Mouse (Mus musculus) heart, embryonic 13.5 days (tissue): ENCODE results near the gene Luzp1. TPM values are rescaled to one million over a fixed set of nuclear protein-coding genes. Genes with fewer than 3 reads are reported as not detected.

Source experiments
- ATAC-seq: fragments of 200-750 bp; cut with Nextera tagmentation; 2 replicates; pipeline ENCODE4 v1.8.0; 2017; ENCODE audit warnings: moderate TSS enrichment; ENCODE audit not compliant: insufficient number of reproducible peaks, low FRiP score, low TSS enrichment; ENCODE audit errors: extremely low read depth
- H3K27ac ChIP-seq: fragments of 300-500 bp; sonication (generic); replicated peaks from 2 replicates; pipeline ENCODE4 v1.5.1; 2015; ENCODE audit warnings: moderate library complexity, mild to moderate bottlenecking, inconsistent platforms
- H3K27me3 ChIP-seq: fragments of 300-500 bp; sonication (generic); replicated peaks from 2 replicates; pipeline ENCODE4 v1.6.1; 2015; ENCODE audit warnings: mild to moderate bottlenecking, inconsistent platforms
- H3K36me3 ChIP-seq: fragments of 300-500 bp; sonication (generic); 2 replicates; pipeline ENCODE4 v1.6.1; 2015; ENCODE audit warnings: mild to moderate bottlenecking, inconsistent platforms
- H3K4me1 ChIP-seq: fragments of 300-500 bp; sonication (generic); 2 replicates; pipeline ENCODE4 v1.6.1; 2015; ENCODE audit warnings: inconsistent platforms
- H3K4me2 ChIP-seq: fragments of 300-500 bp; sonication (generic); 2 replicates; pipeline ENCODE4 v1.6.1; 2015; ENCODE audit warnings: inconsistent platforms, mild to moderate bottlenecking, moderate library complexity
- H3K4me3 ChIP-seq: fragments of 300-500 bp; sonication (generic); 2 replicates; pipeline ENCODE4 v1.5.1; 2015; ENCODE audit warnings: moderate library complexity, mild to moderate bottlenecking, inconsistent platforms
- H3K9ac ChIP-seq: fragments of 300-500 bp; sonication (generic); 2 replicates; pipeline ENCODE4 v1.6.1; 2015; ENCODE audit warnings: inconsistent platforms, mild to moderate bottlenecking, moderate library complexity
- H3K9me3 ChIP-seq: fragments of 300-500 bp; sonication (generic); 2 replicates; pipeline ENCODE4 v1.6.1; 2016; ENCODE audit warnings: inconsistent platforms
- WGBS: fragments of 180-500 bp; shearing (Covaris S2); methylation state at CpG from one replicate; pipeline ENCODE4 v1.1.7; 2015; ENCODE audit warnings: mixed read lengths; 5-methylcytosine and 5-hydroxymethylcytosine counted together
- polyA plus RNA-seq: library from polyadenylated mRNA; unstranded; fragments of >200 nt; fragmentation: Nextera tagmentation; extraction: Ambion mirVana; gene quantifications from 2 replicates; pipeline ENCODE4 v1.2.1, GENCODE M21; 2015

Gene Luzp1
- polyA plus RNA-seq, 1 experiment from 2014 or later = 89.2 TPM

DNA sequence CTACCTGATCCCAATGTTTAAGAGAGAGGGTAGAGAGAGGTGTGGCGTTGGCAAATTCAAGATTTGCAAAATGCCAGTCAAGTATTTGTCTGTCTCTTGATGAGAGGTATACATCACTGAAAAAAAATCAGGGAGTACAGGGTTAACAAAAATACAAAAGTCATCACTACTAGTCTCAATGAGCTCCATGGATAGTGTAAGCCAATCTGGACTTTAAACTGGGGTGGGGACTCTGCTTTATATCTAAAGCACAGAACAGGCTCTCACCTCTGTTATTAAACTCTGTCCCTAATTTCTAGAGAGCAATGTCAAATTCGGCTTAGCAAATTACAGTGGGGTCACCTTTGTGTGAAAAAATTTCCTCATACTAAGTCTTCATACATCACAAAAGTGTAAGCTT, 88.1 kb downstream of the Luzp1 start:
- Histone ChIP-seq H3K4me3 (no peak overlapping the region), H3K9ac (no peak overlapping the region), H3K4me1 (peaks cover 13% of the 10 kb centered on the region), H3K27me3 (no peaks in the 10 kb centered on the region), H3K9me3 (no peaks in the 10 kb centered on the region), H3K36me3 (peaks cover 96% of the 10 kb centered on the region), H3K27ac (no peak overlapping the region), H3K4me2 (no peak overlapping the region)
- 92% methylated on average over 2 of the region's 2 CpGs for WGBS
- no peak for ATAC-seq

DNA sequence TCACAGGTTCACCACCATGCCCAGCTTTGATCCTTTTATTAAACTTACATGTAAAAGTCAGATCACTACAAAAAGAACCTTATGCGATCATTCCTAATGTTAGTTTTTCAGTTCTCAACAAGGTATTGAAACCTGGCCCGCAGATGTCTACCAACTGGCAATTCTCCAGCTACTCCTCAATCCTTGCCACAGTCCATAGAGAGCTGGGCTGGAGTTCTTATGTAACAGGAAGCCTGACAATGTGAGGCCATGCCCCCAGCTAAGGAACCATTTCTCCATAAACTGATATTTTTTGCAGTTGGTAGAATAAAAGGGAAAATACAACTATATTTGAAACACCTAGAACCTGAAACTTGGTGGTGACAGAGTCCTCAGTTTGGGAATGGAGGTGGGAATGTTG, 90.1 kb downstream of the Luzp1 start:
- Histone ChIP-seq H3K27ac (no peak overlapping the region), H3K4me1 (peaks cover 12% of the 10 kb centered on the region), H3K9me3 (no peaks in the 10 kb centered on the region), H3K4me2 (no peak overlapping the region), H3K4me3 (no peak overlapping the region), H3K9ac (no peak overlapping the region), H3K36me3 (peaks cover 93% of the 10 kb centered on the region), H3K27me3 (no peaks in the 10 kb centered on the region)
- no peak for ATAC-seq
- 91% methylated on average over 2 of the region's 2 CpGs for WGBS

DNA sequence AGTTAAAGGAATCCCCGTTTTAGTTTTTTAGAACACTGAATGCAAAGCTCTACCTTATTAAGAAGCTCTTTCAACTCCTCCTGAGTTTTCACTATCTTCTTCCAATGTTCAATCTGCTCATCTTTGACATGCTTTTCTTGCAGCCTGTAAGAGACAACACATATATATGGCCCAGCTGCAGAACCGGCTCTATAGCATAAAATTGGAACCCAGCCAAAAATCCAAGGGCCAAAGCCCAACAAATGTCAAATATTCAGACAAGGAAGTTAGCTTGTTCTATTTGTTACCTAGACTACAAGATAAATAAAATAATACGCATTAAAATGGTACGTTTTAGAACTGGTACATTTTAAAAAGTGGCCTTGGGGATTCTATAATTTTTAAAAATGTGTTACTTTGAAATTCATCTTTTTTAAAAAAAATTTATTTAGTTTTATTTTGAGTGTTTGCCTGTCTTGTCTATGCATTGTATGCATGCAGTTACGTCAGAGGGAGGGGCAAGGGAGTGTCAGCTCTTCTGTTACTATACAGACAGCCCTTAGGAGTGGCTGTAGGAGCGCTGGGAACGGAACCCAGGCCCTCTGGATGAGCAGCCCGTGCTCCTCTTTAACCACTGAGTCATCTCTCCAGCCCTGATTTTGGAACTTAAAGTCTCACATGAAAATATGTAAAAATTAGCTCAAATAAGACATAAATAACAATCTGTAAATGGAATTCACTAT, 90.9 kb downstream of the Luzp1 start:
- 82% methylated on average over 8 of the region's 8 CpGs for WGBS
- Histone ChIP-seq H3K4me3 (no peak overlapping the region), H3K27me3 (no peaks in the 10 kb centered on the region), H3K4me2 (no peak overlapping the region), H3K9ac (no peak overlapping the region), H3K36me3 (peaks cover 95% of the 10 kb centered on the region), H3K27ac (no peak overlapping the region), H3K9me3 (no peaks in the 10 kb centered on the region), H3K4me1 (peaks cover 18% of the 10 kb centered on the region)
- ATAC-seq = no peak

DNA sequence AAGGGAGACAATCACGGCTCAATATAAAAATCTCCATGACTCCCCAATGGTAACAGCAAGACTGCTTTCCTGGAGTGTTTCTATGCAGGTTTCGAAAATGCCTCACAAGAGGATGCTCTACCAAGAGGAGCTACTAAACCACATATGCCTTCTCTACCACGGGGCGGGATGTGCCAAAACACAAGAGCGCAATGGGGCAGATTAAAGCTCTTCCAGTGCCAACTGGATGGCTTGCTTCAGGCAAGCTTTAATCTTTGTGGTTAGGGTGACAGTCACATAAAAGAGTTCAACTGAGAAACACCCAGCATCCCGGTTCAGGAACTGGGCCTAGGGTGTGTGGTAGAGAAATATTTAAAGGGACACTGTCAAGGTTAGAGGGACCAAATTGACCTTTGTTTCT, 93.2 kb downstream of the Luzp1 start:
- no peak overlapping the region for H3K4me3 ChIP-seq
- no peak overlapping the region for H3K4me2 ChIP-seq
- no peak for ATAC-seq
- H3K27ac ChIP-seq = no peak overlapping the region
- peaks cover 22% of the 10 kb centered on the region for H3K4me1 ChIP-seq
- 88% methylated on average over 6 of the region's 6 CpGs for WGBS
- H3K9me3 ChIP-seq = no peaks in the 10 kb centered on the region
- H3K27me3 ChIP-seq = no peaks in the 10 kb centered on the region
- H3K9ac ChIP-seq = no peak overlapping the region
- H3K36me3 ChIP-seq = peaks cover 95% of the 10 kb centered on the region

DNA sequence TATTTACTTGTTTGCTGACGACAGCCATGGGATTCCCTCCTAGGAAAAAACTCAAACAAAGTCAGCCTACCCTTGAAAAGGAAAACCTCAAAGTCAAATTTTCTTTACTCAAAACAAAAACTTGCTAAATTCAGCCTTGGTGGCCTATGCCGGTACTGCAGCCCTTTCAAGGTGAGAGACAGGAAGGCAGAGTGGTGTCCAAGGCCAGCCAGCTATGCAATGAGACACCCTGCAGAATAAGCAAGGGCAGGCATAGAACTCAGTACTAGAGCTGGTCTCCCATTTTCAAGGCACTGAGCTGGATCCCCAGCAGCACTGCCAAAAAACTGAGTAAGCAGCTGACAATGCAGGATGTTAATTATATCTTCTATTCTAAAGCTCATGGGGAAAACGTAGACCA, 99.1 kb downstream of the Luzp1 start:
- ATAC-seq = no peak
- Histone ChIP-seq H3K27ac (no peak overlapping the region), H3K36me3 (peaks cover 89% of the 10 kb centered on the region), H3K4me3 (no peak overlapping the region), H3K4me2 (no peak overlapping the region), H3K27me3 (no peaks in the 10 kb centered on the region), H3K4me1 (peaks cover 13% of the 10 kb centered on the region), H3K9me3 (no peaks in the 10 kb centered on the region), H3K9ac (no peak overlapping the region)
- WGBS = 82% methylated on average over 3 of the region's 3 CpGs

DNA sequence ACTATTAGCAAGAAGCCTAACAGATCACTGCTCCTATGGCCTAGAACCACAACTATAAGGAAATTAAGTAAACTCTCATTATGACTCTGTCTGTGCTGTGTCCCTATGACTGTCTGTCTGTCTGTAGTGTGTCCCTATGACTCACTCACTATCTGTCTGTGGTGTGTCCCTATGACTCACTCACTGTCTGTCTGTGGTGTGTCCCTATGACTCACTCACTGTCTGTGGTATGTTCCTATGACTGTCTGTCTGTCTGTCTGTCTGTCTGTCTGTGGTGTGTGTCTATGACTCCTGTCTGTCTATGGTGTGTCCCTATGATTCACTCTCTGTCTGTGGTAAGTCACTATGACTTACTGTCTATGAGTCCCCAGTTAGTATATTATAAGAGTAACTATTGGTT, 100.4 kb downstream of the Luzp1 start:
- H3K4me1 ChIP-seq = peaks cover 17% of the 10 kb centered on the region
- no peak overlapping the region for H3K9ac ChIP-seq
- peaks cover 81% of the 10 kb centered on the region for H3K36me3 ChIP-seq
- no peaks in the 10 kb centered on the region for H3K9me3 ChIP-seq
- no peak overlapping the region for H3K27ac ChIP-seq
- no peak overlapping the region for H3K4me2 ChIP-seq
- H3K4me3 ChIP-seq = no peak overlapping the region
- no peaks in the 10 kb centered on the region for H3K27me3 ChIP-seq
- ATAC-seq = no peak

DNA sequence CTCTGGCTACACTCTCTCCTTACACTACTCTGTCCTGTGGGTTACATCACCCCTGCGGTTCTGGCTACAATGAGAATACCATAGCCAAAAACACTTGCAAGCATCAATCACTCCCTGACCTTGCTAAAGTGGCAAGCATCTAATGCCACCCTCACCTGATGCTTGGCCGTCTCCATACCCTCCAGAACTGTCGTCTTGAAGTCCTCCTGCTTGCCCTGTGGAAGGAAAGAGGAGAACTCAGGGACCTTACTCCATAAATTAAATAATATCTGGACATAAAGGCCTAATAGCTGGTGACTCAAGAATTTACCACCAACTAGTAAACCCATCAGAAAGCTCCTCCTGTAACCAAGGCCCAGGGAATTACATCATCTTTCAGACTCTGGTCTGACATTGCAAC, 112.3 kb downstream of the Luzp1 start:
- 87% methylated on average over 3 of the region's 3 CpGs for WGBS
- H3K36me3 ChIP-seq = peaks cover 6% of the 10 kb centered on the region; the same call in 1 of the 2 replicates
- no peak overlapping the region for H3K27ac ChIP-seq
- H3K9me3 ChIP-seq = no peaks in the 10 kb centered on the region
- H3K4me1 ChIP-seq = peaks cover 46% of the 10 kb centered on the region
- ATAC-seq = no peak
- H3K27me3 ChIP-seq = no peaks in the 10 kb centered on the region
- H3K4me2 ChIP-seq = no peak overlapping the region
- H3K4me3 ChIP-seq = no peak overlapping the region
- H3K9ac ChIP-seq = no peak overlapping the region

DNA sequence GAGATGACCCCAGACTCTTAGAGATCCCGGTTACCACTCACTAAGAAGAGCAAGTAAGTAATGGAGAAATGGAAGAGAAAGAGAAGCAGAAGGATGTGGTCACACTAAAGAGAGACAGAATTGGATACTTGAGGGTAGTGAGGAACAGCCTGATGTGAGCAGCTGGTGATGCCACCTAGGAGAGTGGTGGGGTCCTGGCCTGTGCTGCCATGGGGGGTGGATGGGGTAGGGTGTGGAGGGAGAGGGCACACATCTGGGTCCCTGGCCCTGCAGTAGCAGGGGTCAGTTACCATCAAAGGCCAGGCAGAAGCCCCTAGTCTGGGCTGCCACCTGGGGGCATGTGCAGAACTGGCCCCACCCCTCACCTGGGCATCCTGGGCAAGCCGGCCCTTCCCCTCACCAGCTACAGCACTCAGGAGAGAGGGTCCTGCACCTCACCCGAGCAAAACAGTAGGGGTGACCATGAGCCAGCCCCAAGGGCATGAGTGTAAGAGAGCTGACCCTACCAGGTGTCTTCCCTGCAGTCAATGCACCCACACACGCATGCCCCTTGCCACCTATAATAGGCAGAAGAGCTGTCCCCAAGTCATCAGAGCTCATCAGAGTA, 117.8 kb downstream of the Luzp1 start:
- no peaks in the 10 kb centered on the region for H3K27me3 ChIP-seq
- H3K4me2 ChIP-seq = no peak overlapping the region
- 84% methylated on average over 4 of the region's 4 CpGs for WGBS
- H3K9ac ChIP-seq = 0 out of 2 replicates have a peak overlapping the region, but pooled peaks have one; percentile 7
- no peak overlapping the region for H3K27ac ChIP-seq
- H3K4me1 ChIP-seq = peaks cover 37% of the 10 kb centered on the region
- no peak for ATAC-seq
- H3K4me3 ChIP-seq = no peak overlapping the region
- no peaks in the 10 kb centered on the region for H3K9me3 ChIP-seq
- H3K36me3 ChIP-seq = peaks cover 16% of the 10 kb centered on the region

DNA sequence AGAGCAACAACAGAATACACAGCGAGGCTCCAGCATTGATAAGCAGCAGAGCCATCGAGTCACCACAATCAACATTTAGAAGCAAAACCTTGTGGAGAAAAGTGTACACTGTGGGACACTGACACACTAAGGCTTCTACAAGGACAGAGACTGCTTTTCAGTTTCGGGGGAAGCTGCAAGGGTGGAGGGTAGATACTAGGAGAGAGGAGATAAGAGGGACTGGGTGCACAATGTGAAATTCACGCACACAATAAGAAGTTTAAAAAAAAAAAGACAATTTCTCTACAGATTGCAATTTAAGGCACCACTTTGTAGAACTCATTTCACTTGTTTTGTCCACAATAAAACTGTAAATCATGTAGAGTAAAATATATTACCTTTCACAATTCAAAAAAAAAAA, 118.4 kb downstream of the Luzp1 start:
- H3K4me3 ChIP-seq = no peak overlapping the region
- WGBS = 43% methylated on average over 4 of the region's 4 CpGs

DNA sequence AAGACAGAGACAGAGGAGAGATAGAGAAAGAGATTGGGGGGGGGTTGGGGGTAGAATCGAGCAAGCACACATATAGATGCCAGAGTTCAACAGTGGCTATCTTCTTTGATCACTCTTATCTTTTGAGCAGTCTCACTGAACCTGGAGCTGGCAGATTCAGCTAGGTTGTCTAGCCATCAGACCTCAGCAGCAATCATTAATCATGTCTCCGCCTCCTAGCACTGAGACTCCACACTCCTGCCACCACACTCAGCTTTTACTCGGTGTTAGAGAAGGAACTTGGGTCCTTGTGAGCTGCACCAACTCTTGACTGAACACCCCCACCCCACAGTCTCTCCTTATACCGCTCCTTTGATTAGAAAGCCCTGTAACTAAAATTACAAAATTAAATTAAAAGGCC, 122.5 kb downstream of the Luzp1 start:
- WGBS = 61% methylated on average over 4 of the region's 4 CpGs
- Histone ChIP-seq H3K27me3 (no peaks in the 10 kb centered on the region), H3K4me1 (peaks cover 41% of the 10 kb centered on the region), H3K9me3 (no peaks in the 10 kb centered on the region), H3K4me2 (no peak overlapping the region), H3K36me3 (peaks cover 20% of the 10 kb centered on the region), H3K27ac (no peak overlapping the region), H3K9ac (no peak overlapping the region), H3K4me3 (no peak overlapping the region)
- no peak for ATAC-seq

More for the DNA sequence above, 118.4 kb downstream of the Luzp1 start:
- Histone ChIP-seq H3K36me3 (peaks cover 20% of the 10 kb centered on the region), H3K27ac (no peak overlapping the region), H3K9me3 (no peaks in the 10 kb centered on the region), H3K9ac (no peak overlapping the region), H3K4me2 (no peak overlapping the region), H3K4me1 (peaks cover 36% of the 10 kb centered on the region), H3K27me3 (no peaks in the 10 kb centered on the region)
- no peak for ATAC-seq

DNA sequence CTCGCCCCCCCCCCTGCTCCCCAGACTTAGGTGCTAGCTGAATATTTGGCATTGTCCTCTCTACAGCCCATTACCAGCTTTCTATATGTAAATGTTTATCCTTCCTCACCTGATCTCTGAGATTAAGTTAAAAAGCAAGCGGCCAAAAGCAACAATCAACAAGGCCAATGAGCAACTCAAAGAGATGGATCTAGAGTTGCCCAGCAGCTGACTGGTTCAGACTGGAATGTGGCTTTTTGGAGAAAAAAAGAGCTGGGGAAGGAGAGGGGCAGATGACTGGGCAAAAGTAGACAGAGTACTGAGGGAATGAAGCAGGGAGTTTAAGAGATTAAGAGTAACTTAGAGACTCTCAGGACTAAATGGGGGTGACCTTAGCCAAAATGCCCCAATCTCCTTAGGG, 124.4 kb downstream of the Luzp1 start:
- H3K27me3 ChIP-seq = no peaks in the 10 kb centered on the region
- H3K27ac ChIP-seq = no peak overlapping the region
- ATAC-seq = no peak
- no peaks in the 10 kb centered on the region for H3K9me3 ChIP-seq
- no peak overlapping the region for H3K4me2 ChIP-seq
- peaks cover 20% of the 10 kb centered on the region for H3K36me3 ChIP-seq
- H3K4me3 ChIP-seq = no peak overlapping the region
- WGBS = 86% methylated on average over 2 of the region's 2 CpGs
- H3K4me1 ChIP-seq = peaks cover 40% of the 10 kb centered on the region
- H3K9ac ChIP-seq = no peak overlapping the region

DNA sequence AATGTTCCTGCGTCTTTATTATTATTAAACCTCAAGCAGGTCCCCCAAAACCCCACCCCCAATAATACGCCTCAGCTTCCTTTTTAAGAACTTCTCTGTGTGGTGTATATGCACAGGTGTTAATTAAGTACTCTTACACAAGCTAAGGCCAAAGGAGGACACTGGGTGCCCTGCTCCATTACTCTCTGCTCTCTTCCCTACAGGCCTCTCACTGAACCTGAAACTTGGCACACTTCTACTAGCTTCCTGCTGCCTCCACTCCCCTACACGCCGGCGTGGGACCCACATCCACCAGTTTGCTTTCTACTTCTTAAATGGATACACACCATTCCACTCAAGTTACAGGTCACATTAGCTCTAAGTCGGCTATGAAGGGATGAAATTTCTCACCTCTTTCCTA, 125.7 kb downstream of the Luzp1 start:
- Histone ChIP-seq H3K27me3 (no peaks in the 10 kb centered on the region), H3K4me2 (no peak overlapping the region), H3K9ac (no peak overlapping the region), H3K4me3 (no peak overlapping the region), H3K9me3 (no peaks in the 10 kb centered on the region), H3K27ac (no peak overlapping the region), H3K4me1 (peaks cover 41% of the 10 kb centered on the region), H3K36me3 (peaks cover 16% of the 10 kb centered on the region)
- 82% methylated on average over 6 of the region's 6 CpGs for WGBS
- no peak for ATAC-seq
